Mouse (Mus musculus) thymus, postnatal 10 days (tissue): ENCODE measurements at regions not wholly inside any gene's neighbourhood (a gene's known extent, or its start where the extent isn't known, plus 50 kb on each side); places are given as distances from the start of the nearest gene placed in this dataset.
A peak's percentile ranks its signal among the peaks of the same experiment; 100 is the strongest.

Experiments
- DNase-seq, 2 experiments: peaks; one replicate each; pipeline ENCODE4 v3.0.0; 2021; ENCODE audit warnings: low spot score in 2 of 2

DNA sequence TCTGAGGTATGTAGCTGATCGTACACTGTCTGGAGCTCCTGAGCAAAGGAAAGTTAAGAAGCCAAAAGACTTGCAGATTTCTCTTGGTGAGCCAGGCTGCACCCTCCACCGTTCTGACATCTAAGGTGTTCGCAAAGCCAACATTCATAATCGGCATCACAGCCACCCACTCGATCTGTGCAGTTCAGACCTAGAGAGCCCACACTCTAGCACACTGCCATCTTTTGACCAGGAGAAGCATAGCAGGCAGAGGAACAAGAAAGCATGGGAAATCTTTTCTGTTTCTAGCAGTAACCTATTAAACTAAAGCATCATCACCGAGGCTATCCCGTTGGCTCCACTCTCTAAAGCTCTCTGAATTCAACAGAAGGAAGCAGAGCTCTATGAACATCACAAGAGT lies 59.2 kb downstream of the Areg start:
- no peak for DNase-seq

DNA sequence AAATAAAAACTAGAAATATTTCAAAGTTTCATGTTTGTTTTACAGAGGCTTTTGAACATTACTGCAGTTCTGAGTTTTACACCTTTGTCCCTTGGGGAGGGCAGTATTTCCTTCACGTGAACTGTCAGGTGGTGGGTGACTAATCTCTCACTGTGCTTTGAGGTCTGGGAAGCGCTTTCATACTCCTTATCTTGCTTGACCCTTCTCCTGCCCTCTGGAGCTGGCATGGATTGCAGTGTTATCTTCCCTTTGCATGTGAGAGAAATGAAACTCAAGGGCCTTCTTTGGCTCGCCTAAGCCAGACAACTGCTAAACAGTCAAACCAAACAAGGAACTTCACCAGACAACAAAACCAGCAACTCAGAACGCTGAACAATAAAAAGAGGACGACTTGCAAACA lies 61.0 kb downstream of the Areg start:
- no peak for DNase-seq

DNA sequence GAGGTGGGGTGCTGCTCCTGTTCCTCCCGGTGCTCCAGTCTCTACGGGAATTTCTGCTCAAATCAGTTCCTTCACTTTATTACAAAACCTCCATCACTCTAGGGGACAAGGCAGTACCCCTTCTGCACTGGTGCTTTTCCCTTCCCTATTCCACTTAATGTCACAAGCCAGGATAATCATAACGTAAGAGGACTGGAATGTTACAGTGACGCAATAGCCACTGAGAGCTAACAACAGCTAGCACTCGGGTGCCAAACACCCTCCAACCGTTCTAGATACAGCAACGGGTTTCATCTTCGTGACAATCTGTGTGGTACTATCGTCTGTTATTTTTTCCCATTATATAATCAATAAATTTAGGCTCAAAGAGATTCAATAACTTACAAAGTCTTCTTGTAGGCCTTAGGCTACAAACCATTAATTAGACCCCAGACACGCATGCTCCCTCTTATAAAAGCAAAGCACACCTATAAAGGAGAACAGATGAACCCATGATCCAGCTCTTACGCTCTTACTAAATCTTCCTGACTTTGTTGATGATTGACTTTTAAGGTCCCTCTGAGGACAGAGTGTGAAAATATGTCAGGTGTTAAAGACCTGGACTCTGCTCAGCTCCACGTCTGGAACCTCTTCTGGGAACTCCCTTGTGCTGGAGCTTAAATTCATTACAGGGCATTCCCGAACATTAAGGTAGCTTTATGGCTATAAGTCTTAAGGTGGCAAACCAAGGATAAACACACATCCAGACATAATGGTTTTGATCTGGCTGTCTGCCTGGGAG lies 65.0 kb downstream of the Areg start:
- DNase-seq, result no peak

DNA sequence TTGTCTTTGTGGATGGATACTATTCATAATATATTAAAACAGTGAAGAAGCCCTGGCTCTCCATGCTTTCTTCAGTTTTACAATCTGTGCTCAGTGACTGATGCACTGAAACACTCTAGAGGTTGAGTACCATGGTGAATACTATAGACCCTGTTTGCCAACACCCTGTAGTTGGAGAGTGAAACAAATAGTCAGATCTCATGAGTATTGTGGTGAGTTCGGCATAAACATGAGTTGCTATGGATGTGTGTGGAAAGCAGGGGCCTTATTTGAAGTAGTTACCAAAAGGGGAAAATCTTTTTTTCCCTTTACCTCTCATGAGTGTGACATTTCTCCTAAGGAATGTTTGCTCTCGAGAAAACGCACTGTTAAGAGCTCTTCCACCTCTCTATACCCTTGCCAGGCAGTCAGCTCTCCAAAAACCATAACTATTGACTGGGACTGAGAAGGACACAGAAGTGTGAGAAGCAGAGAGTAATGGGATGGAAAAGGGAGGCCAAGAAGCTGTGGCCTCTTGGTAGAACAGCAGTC lies 66.0 kb downstream of the Areg start:
- DNase-seq, result no peak

DNA sequence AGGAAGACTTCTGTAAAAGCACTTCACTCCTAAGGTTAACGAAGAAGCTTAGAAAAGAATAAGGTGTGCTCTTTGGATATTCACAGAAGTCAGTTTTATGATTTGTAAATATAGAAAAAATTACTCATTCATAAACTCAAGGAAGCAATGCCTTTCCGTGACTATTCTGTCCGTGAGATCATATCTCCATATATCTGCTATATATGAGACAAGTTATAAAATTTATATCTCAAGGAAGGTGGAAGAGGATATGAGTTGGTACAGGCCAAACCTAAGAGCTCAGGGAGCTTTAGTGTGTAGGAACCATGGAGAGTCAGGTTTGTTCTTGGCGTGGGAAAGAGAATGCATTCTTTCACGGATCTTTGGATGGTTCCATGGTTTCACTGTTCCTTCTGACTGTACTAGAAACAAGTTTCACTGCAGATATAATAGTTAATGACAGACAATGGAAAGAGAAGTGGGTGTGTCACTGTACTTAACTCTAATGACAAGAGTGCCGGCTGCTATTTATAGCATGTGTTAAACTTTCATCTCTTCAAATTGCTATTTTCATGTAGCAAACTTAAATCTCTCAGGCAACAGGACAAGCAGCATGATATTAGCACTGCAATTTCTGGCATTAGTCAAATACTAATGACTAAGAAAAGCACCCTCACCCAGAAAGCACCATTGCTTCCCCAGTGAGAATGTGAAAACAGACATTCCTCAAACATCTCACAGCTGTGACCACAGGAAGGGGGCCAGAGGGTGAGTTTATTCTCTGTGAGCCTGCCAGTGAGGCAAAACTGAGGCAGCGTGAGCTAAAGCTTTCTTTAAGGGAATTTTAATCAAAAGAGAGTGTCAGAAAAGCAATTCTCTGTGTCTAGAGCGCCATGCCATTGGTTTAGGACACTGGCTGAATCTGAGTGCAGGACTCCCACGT lies 67.4 kb downstream of the Areg start:
- DNase-seq, result no peak

DNA sequence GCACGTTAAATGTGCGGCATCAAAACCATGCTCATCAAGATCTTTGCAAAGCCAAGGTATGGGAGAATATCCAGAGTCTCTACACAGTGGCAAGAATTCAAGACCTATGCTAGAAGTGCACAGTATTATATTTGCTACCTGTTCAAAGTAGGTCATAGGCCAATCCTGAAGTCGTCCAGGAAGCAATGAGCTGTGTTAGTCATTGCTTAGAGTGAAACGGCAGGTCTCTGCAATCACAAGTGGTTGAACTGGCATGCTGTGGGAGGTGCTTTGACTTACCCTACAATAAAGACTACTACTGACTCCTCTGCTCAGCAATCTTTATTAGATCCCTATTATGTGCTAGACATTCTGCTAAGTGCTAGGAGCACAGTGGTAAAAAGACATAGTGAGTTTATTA lies 80.8 kb downstream of the Areg start:
- no peak for DNase-seq

DNA sequence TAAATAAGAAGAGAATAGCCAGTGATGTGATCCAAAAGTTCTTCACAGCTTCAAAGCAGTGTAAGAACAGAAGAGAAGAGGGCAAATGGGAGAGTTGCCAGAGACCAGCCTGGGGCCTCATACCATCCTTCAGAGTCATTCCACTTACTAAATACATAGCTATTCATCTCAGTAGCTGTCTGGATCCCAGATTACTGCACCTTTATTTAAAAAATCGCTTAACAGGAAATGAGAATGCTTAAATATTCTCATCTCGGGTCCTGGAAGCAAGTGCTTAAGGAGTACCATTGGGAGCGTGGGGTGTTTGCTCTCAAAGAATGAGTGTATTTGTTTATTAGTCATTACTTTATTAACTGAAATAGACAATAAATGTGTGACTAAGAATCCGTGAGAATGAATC lies 102.3 kb downstream of the Areg start:
- no peak for DNase-seq

DNA sequence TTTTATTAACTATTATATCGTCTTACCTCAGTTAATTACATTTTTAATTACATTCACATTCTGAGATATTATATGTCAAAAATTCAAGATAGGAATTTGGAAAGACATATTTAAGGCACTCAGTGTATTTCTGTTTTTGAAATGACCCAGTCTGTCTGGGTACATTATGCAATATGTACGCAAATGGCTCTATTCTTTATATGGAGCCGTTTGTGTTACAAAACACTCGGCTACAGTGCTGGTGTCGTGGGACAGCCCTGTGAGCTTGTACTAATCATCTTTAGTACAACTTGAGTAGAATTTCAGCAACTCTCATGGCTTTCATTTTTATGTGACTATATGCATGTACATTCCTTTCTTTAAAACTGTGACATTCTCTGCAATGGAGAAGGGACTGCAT lies 108.0 kb downstream of the Areg start:
- DNase-seq, result no peak

DNA sequence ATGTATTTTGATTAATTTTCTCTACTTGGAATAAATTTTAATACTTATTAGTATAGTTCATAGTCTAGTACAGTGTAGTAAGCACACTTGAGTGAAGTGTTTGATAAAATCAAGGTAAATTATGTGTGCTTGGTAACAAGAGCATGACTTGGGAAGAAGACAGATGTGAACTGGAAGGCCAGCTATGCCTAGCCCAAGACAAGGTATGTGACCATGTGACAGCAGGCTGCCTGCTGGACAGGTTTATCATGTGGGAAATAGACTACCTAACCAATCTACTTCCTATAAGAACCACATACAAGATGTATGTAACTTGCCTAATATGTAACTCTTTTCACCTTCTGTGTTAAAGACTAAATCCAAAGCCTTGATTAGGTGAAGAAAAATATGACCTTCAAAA lies 122.5 kb downstream of the Areg start:
- no peak for DNase-seq

DNA sequence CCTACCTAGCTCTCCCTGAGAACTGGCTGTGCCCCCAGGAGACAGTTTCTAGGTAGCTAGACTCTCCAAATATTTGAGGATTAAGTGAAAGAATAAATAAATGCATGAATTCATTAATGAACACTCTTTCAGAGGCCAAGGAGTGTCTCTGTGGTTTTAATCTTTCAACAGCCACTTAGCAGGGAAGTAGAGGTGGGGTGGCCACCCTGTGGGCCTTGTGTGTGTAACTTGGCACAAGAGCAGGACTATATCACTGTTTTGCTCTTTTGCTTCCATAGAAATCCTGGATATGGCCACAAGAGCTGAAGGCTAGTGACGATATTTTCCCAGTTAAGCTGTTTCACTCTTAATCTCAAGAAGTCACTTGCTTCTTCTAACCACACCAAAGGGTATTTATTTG lies 123.1 kb downstream of the Areg start:
- no peak for DNase-seq

DNA sequence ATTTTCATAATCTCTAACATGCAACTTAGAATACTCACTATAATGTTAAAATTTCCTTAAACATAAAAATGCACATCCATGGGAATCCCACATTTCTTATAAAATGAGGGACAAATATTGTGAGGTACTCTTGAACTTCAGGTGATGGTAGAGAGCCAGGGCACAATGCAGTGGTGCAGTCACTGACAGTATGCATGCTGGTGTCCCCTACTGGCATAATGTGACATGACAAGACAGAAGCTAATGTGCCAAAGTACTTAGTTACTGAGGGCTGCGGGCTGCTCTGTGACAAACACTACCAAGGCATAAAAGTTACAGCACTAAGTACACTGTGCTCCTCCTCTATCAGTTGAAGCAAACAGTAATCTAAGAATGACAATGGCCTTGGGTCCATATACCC lies 131.3 kb downstream of the Areg start:
- no peak for DNase-seq

DNA sequence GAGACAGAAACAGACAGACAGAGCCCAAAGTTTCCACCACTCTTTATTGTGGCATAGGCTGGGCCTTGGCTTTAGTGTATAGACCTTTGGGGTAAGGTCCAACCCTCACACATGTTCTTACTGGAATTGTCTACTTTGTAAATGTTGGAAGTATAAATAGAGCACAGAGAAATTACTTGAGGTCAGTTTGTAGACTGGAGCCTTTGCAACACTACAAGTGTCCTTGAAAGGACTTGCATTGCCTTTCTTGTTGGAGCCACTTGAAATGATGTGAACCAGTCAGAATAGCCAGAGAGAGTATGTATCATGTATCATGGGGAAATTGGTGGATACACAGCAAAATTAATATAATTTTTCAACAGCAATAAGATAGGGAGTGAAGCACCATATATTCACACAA lies 131.4 kb downstream of the Btc start:
- no peak for DNase-seq

DNA sequence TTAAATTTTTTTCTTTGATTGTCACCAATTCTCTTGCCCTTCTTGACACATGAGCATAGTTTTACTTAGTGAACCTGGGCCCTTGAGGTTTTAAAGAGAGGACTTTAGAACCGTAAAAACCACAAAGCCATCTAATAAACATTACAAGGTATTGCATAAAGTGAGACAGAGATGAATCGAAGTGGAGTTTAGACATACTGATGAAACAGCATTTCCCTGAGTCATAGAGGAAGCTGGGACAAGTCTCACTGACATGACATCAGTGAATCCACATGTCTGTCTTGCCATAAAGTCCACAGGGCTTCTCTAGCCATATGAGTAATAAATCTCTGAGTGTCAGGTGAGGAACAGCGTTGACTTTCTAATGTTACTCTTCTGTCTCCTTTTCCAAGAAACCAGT lies 128.4 kb downstream of the Btc start:
- no peak for DNase-seq

DNA sequence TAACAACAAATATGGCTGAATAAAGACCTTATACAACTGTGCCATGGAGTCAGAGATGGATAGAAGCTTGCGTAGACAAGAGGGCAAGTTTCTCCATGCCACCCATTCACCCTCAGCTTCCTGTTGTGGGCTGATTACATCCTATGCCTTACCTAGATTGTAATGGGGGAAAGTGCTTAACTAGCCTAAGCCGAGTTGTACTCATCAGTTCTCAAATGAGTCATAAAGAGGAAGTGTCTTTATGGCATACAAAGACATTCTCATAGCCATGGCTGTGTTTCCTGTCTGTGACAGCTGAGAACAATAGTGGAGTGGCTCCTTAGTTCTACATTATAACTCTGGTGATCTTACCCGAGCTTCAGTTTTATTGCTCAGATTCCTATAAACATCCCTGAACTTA lies 124.3 kb downstream of the Btc start:
- DNase-seq, result no peak

DNA sequence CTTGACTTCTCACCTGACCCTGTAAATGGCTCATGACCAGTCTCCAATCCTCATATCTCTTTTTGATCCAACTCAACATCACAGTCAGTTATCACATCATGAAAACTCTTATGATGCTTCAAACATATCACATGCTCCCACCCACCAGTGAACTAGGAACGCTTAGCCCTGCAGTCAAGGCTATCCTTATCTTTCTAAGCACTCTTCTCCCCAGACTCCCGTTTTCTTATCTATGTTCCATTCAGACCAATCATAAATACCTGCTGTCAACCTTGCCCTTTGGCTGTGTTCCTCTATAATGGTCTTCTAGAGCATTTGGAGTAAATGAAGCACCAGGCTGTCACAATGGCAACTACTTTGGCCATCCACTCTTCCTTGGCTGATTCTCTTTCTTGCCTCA lies 123.3 kb downstream of the Btc start:
- DNase-seq, result no peak

DNA sequence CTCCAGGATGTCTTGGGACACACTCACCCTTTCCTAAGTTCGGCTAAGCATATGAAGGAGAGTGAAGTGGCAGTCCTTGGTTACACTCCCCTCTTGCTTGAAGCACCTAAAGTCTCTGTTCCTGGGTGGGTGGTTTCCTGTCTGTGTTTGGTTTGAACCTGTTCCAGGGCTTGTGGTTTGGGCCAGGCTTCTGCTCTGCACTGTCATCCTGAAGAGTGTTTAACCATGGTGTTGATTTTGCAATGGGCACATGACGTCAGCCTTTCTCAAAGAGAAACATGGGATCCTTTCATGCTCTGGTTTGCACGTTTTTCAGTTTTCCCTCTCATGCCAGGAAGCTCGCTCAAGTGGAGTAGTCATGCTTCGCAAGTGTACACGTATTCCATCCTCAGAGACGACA lies 119.8 kb downstream of the Btc start:
- DNase-seq, result peak in 1 of 2 experiments; percentile 4

DNA sequence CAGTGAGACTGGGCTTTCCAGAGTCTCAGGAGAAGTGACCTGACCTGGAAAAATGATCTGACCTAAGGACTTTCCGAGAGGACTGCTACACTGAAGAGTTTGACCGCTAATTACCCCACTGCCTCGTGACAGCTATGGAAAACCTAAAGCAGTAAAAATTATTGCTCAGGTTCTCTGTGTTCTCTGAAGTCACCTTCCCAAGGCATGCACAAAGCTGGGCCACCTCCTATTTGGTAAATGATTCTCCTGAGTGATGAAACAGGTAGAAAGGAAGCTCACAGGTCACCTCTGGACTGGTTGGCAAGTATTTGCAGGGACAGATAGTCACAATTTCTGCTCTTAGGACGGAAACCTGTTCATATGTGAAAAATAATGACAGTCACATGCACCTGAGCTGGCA lies 109.7 kb downstream of the Btc start:
- no peak for DNase-seq

DNA sequence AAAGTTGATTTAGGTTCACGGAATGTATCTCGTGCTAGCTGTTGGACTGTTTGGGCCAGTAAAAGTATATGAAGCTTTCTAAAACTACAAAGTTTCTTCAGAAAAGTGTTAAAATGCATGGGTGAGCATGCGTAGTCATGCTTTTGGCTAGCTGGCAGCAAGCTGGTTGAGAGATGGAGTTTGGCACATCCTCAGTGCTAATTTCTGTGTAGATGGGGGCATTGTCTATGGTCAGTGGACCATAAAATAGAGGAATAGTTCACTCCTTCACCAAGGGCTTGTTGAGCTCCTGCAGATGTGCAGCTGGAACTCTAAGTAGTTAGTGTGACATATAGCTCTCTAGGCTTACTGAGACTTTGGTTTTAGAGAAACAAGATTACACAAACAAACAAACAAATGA lies 107.8 kb downstream of the Btc start:
- DNase-seq, result no peak

DNA sequence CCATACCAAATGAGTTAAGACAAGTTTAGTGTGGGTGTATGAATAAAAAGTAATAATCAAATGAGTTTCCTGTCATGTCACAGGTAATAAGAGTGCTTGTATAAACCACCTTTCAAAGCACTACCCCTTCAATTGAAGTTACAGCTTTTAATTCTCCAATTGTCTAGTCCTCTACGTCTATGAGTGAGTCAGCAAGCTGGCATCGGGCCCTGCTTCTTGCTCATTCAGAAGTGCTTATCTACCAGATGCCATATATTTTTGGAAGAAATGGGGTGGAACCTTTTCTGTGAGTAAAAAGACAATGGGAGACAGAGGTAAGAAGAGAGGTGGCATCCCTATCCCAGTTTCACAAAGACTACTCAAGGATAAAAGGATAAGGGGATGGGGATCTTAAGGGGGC lies 105.7 kb downstream of the Btc start:
- DNase-seq, result no peak

DNA sequence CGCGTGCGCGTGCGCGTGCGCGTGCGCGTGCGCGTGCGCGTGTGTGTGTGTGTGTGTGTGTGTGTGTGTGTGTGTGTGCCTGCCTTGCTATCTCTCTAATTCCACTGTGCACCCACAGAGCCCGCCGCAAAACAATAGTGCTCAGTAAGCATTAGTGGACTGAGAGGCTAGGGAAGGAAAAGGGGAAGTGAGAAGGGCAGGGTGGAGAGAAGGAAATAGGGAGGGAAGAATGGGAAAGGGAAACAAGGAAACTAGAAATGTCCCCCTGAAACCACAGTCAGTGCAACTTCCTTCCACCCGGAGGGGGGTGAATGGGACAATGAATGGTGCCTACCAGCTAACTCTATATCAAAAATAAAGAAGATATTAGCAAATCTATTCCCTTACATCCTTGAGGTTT lies 100.7 kb downstream of the Btc start:
- no peak for DNase-seq

DNA sequence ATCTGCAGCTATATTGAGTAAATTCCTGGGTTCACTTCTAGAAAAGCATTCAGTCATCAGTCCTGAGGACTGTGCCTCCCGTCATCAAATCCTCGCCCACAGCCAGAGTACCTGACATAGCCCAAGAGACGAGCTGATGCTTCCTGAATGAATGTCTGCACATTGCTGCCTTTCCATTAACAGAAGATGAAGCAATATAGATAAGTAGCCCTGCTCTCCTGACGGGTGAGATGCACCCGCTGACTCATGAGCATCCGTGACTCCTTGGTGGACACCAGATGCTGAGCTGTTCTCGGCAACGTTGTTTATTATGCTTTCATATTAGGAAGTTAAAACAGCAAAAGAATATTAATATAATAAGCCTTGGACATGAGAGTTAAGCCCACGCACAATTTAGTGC lies 99.9 kb downstream of the Btc start:
- DNase-seq, result no peak

DNA sequence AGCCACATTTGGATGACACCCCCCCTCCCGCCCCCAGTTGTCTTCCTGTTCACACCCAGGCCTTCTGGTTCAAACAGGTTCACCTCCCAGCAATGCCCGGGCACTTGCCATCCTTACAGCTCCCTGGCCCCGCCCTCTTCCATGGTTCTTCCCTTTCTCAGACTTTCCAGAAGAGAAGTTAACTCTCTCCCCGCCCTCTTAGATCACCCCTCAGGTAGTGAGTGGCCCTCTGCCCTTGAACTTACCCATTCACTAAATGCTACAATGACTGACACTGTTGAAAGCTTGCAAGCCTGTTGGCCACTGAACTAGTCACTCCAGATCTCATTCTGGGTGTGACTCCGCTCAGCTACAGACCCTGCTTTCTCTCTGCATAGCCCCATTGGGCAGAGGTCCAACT lies 99.1 kb downstream of the Btc start:
- no peak for DNase-seq

DNA sequence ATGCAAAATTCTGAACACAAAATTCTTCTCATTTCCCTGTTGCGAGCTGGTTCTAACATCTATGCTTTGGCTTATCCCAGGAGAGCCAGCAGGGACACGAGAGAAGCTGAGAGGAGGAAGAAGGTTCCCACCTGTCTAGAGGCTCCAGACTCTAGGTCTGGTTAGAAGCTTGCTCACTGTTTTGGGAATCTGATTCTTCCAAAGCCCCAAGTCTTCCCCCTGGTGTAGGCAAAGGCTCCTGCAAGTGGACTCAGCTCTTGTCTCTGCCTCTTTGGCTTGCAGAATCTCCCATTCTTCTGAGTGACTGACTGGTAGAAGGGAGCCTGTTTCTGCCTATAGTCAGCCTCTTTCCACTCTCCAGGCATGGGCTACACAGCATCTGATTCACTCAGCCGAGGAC lies 95.8 kb downstream of the Btc start:
- DNase-seq, result no peak
